Mouse (Mus musculus) stomach, embryonic 15.5 days (tissue): Measurements from ENCODE around the gene D430019H16Rik. TPM values are rescaled to one million over a fixed set of nuclear protein-coding genes. Genes with fewer than 3 reads are reported as not detected.

Experiments
- ATAC-seq: fragments of 200-750 bp; cut with Nextera tagmentation; 2 replicates; pipeline ENCODE4 v1.8.0; 2017; ENCODE audit warnings: low read depth, moderate number of reproducible peaks, moderate TSS enrichment; ENCODE audit not compliant: insufficient read depth, low FRiP score
- H3K27ac ChIP-seq: fragments of 300-500 bp; sonication (generic); 2 replicates; pipeline ENCODE4 v1.5.1; 2015; ENCODE audit warnings: mild to moderate bottlenecking, inconsistent platforms
- H3K27me3 ChIP-seq: fragments of 300-500 bp; sonication (generic); replicated peaks from 2 replicates; pipeline ENCODE4 v1.6.1; 2015; ENCODE audit warnings: inconsistent platforms
- H3K36me3 ChIP-seq: fragments of 300-500 bp; sonication (generic); 2 replicates; pipeline ENCODE4 v1.6.1; 2015; ENCODE audit warnings: inconsistent platforms
- H3K4me1 ChIP-seq: fragments of 300-500 bp; sonication (generic); 2 replicates; pipeline ENCODE4 v1.6.1; 2015; ENCODE audit warnings: inconsistent platforms
- H3K4me2 ChIP-seq: fragments of 300-500 bp; sonication (generic); 2 replicates; pipeline ENCODE4 v1.6.1; 2015; ENCODE audit warnings: mild to moderate bottlenecking, inconsistent platforms
- H3K4me3 ChIP-seq: fragments of 300-500 bp; sonication (generic); replicated peaks from 2 replicates; pipeline ENCODE4 v1.5.1; 2015; ENCODE audit warnings: inconsistent platforms
- H3K9ac ChIP-seq: fragments of 300-500 bp; sonication (generic); 2 replicates; pipeline ENCODE4 v1.6.1; 2015; ENCODE audit warnings: inconsistent platforms
- H3K9me3 ChIP-seq: fragments of 300-500 bp; sonication (generic); 2 replicates; pipeline ENCODE4 v1.6.1; 2016; ENCODE audit warnings: inconsistent platforms
- WGBS: fragments of 180-500 bp; shearing (Covaris S2); methylation state at CpG from one replicate; pipeline ENCODE4 v1.1.7; 2015; 5-methylcytosine and 5-hydroxymethylcytosine counted together
- polyA plus RNA-seq: library from polyadenylated mRNA; unstranded; fragments of >200 nt; fragmentation: Nextera tagmentation; extraction: Ambion mirVana; gene quantifications from 2 replicates; pipeline ENCODE4 v1.2.1, GENCODE M21; 2015

D430019H16Rik gene
- polyA plus RNA-seq, 1 experiment from 2014 or later, result 1.2 TPM

GRCm38 (mm10) chr12:105449239-105449638, 4.4 kb upstream of the D430019H16Rik start:
- 74% methylated on average over 4 of the region's 4 CpGs for WGBS
- Histone ChIP-seq H3K9me3 (no peaks in the 10 kb centered on the region), H3K36me3 (no peaks in the 10 kb centered on the region)

GRCm38 (mm10) chr12:105454258-105455062, 804 bp downstream of the D430019H16Rik start:
- Histone ChIP-seq H3K36me3 (no peaks in the 10 kb centered on the region), H3K4me2 (peak overlapping the region; percentile 96), H3K27ac (0 out of 2 replicates have a peak overlapping the region, but pooled peaks have one; percentile 1), H3K27me3 (no peaks in the 10 kb centered on the region), H3K4me1 (peaks cover 16% of the 10 kb centered on the region), H3K4me3 (peak overlapping the region; percentile 66), H3K9ac (peak overlapping the region; percentile 65), H3K9me3 (no peaks in the 10 kb centered on the region)
- ATAC-seq, result peak; percentile 51
- WGBS, result 4% methylated on average over 21 of the region's 21 CpGs

More at GRCm38 (mm10) chr12:105449239-105449638, 4.4 kb upstream of the D430019H16Rik start:
- Histone ChIP-seq H3K27me3 (no peaks in the 10 kb centered on the region), H3K27ac (no peak overlapping the region), H3K9ac (no peak overlapping the region), H3K4me1 (peaks cover 9% of the 10 kb centered on the region), H3K4me2 (no peak overlapping the region), H3K4me3 (no peak overlapping the region)
- no peak for ATAC-seq

- H3K36me3 ChIP-seq, result no peaks in the 10 kb centered on the region
- no peak overlapping the region for H3K9ac ChIP-seq
- H3K4me1 ChIP-seq, result peaks cover 16% of the 10 kb centered on the region
- H3K27ac ChIP-seq, result no peak overlapping the region
- no peak for ATAC-seq
- H3K4me2 ChIP-seq, result peak overlapping the region; percentile 96
- H3K27me3 ChIP-seq, result no peaks in the 10 kb centered on the region
- H3K9me3 ChIP-seq, result no peaks in the 10 kb centered on the region
- WGBS, result 6% methylated on average over 4 of the region's 4 CpGs
- H3K4me3 ChIP-seq, result peak overlapping the region; percentile 66
These were observed 1.5 kb downstream of the D430019H16Rik start for GRCm38 (mm10) chr12:105455063-105455559.

GRCm38 (mm10) chr12:105458791-105459190, 5.1 kb downstream of the D430019H16Rik start:
- ATAC-seq, result no peak
- Histone ChIP-seq H3K4me2 (no peak overlapping the region), H3K36me3 (no peaks in the 10 kb centered on the region), H3K9ac (no peak overlapping the region), H3K27me3 (no peaks in the 10 kb centered on the region), H3K4me3 (no peak overlapping the region), H3K9me3 (no peaks in the 10 kb centered on the region), H3K4me1 (peaks cover 10% of the 10 kb centered on the region), H3K27ac (no peak overlapping the region)
- WGBS, result 90% methylated on average over 6 of the region's 6 CpGs

- Histone ChIP-seq H3K4me3 (no peak overlapping the region), H3K9me3 (no peaks in the 10 kb centered on the region), H3K27ac (no peak overlapping the region), H3K36me3 (no peaks in the 10 kb centered on the region), H3K27me3 (no peaks in the 10 kb centered on the region), H3K4me2 (no peak overlapping the region), H3K9ac (no peak overlapping the region), H3K4me1 (0 out of 2 replicates have a peak, but pooled peaks cover 4% of the 10 kb centered on the region)
- no peak for ATAC-seq
- 74% methylated on average over 6 of the region's 6 CpGs for WGBS
These were observed 7.4 kb downstream of the D430019H16Rik start for GRCm38 (mm10) chr12:105461066-105461465.

- no peaks in the 10 kb centered on the region for H3K36me3 ChIP-seq
- no peaks in the 10 kb centered on the region for H3K9me3 ChIP-seq
- H3K27ac ChIP-seq, result no peak overlapping the region
- 76% methylated on average over 8 of the region's 8 CpGs for WGBS
- ATAC-seq, result no peak
- no peak overlapping the region for H3K4me2 ChIP-seq
- H3K9ac ChIP-seq, result no peak overlapping the region
- no peak overlapping the region for H3K4me3 ChIP-seq
- no peaks in the 10 kb centered on the region for H3K27me3 ChIP-seq
- H3K4me1 ChIP-seq, result peaks cover 17% of the 10 kb centered on the region; the same call in 1 of the 2 replicates
These were observed 15.4 kb downstream of the D430019H16Rik start for GRCm38 (mm10) chr12:105469026-105469425.

- Histone ChIP-seq H3K36me3 (no peaks in the 10 kb centered on the region), H3K27ac (no peak overlapping the region), H3K4me1 (no peaks in the 10 kb centered on the region), H3K4me2 (no peak overlapping the region), H3K4me3 (no peak overlapping the region), H3K9ac (no peak overlapping the region), H3K9me3 (no peaks in the 10 kb centered on the region), H3K27me3 (no peaks in the 10 kb centered on the region)
- 62% methylated on average over 12 of the region's 12 CpGs for WGBS
- ATAC-seq, result no peak
These were observed 21.7 kb downstream of the D430019H16Rik start for GRCm38 (mm10) chr12:105475230-105475911.

GRCm38 (mm10) chr12:105476453-105476852, 22.8 kb downstream of the D430019H16Rik start:
- Histone ChIP-seq H3K36me3 (no peaks in the 10 kb centered on the region), H3K27ac (no peak overlapping the region), H3K27me3 (no peaks in the 10 kb centered on the region), H3K4me1 (no peaks in the 10 kb centered on the region), H3K4me2 (no peak overlapping the region), H3K4me3 (no peak overlapping the region), H3K9ac (no peak overlapping the region), H3K9me3 (no peaks in the 10 kb centered on the region)
- ATAC-seq, result no peak
- WGBS, result 43% methylated on average over 9 of the region's 9 CpGs

- H3K27ac ChIP-seq, result no peak overlapping the region
- no peaks in the 10 kb centered on the region for H3K36me3 ChIP-seq
- no peak for ATAC-seq
- no peak overlapping the region for H3K9ac ChIP-seq
- no peaks in the 10 kb centered on the region for H3K27me3 ChIP-seq
- H3K9me3 ChIP-seq, result no peaks in the 10 kb centered on the region
- no peaks in the 10 kb centered on the region for H3K4me1 ChIP-seq
- H3K4me3 ChIP-seq, result no peak overlapping the region
- H3K4me2 ChIP-seq, result no peak overlapping the region
- whole genome bisulfite sequencing, result 63% methylated on average over 9 of the region's 9 CpGs
These were observed 23.3 kb downstream of the D430019H16Rik start for GRCm38 (mm10) chr12:105476993-105477392.

- H3K27me3 ChIP-seq, result no peaks in the 10 kb centered on the region
- no peak overlapping the region for H3K9ac ChIP-seq
- 53% methylated on average over 3 of the region's 3 CpGs for WGBS
- no peak overlapping the region for H3K4me2 ChIP-seq
- no peak overlapping the region for H3K27ac ChIP-seq
- no peaks in the 10 kb centered on the region for H3K4me1 ChIP-seq
- ATAC-seq, result no peak
- no peaks in the 10 kb centered on the region for H3K36me3 ChIP-seq
- no peaks in the 10 kb centered on the region for H3K9me3 ChIP-seq
- no peak overlapping the region for H3K4me3 ChIP-seq
These were observed 29.8 kb downstream of the D430019H16Rik start for GRCm38 (mm10) chr12:105483503-105483902.

- Histone ChIP-seq H3K27ac (no peak overlapping the region), H3K36me3 (no peaks in the 10 kb centered on the region), H3K4me1 (no peaks in the 10 kb centered on the region), H3K9me3 (no peaks in the 10 kb centered on the region), H3K27me3 (no peaks in the 10 kb centered on the region), H3K4me2 (no peak overlapping the region), H3K9ac (no peak overlapping the region), H3K4me3 (no peak overlapping the region)
- no peak for ATAC-seq
- WGBS, result 82% methylated on average over 3 of the region's 3 CpGs
These were observed 36.6 kb downstream of the D430019H16Rik start for GRCm38 (mm10) chr12:105490227-105490626.

- Histone ChIP-seq H3K4me2 (no peak overlapping the region), H3K4me3 (no peak overlapping the region), H3K9ac (no peak overlapping the region), H3K27me3 (no peaks in the 10 kb centered on the region), H3K27ac (no peak overlapping the region), H3K36me3 (no peaks in the 10 kb centered on the region), H3K9me3 (no peaks in the 10 kb centered on the region), H3K4me1 (no peaks in the 10 kb centered on the region)
- no peak for ATAC-seq
- WGBS, result 77% methylated on average over 6 of the region's 6 CpGs
These were observed 37.1 kb downstream of the D430019H16Rik start for GRCm38 (mm10) chr12:105490794-105491193.
